Mouse (Mus musculus) ES-Bruce4 (cell line): ENCODE measurements around the gene Dus4l.

Experiments used
- CTCF ChIP-seq: IDR thresholded peaks from one replicate; pipeline ENCODE4 v1.8.1; 2011; ENCODE audit warnings: low read depth, low read length
- EP300 ChIP-seq: IDR thresholded peaks from 2 replicates; pipeline ENCODE4 v1.6.1; 2011; ENCODE audit warnings: low read depth, low read length; ENCODE audit not compliant: insufficient read depth

DNA sequence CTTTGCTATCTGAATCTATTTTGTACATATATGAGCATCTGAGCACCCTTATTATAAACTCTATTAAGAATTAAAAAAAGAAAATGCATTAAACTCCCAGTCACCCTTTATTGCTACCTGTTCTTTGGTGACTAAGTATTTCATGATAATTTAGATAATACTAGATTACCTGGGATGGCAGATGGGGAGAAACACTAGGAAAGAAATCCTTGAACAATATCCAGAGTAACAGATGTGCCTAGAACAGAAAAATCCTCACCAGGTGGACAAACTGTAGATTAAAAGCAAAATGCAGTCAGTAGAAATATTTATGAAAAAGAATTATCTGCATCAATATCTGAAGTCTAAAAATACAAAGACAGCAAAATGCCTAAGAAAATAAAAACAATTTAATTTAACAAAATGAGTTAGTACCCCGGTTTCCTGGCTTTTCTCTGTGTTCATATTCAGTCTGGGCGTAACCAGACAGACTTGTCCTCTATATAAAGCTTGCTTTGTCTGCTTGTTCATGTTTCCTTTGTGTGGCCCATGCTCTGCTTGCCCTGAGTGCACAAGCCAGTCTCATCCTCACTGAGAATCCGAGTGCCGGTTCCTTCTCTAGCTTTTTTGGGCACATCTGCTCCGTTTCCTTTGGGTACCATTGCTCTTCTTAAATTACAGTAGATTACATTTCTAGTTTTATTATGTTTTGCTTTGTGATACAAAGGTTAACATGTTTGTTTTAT, 46.2 kb upstream of the Dus4l start:
- no peak for TF ChIP-seq CTCF
- no peak for TF ChIP-seq EP300
